Mouse (Mus musculus): Measurements from ENCODE around the gene Olfr38.

Gene Olfr38

DNA sequence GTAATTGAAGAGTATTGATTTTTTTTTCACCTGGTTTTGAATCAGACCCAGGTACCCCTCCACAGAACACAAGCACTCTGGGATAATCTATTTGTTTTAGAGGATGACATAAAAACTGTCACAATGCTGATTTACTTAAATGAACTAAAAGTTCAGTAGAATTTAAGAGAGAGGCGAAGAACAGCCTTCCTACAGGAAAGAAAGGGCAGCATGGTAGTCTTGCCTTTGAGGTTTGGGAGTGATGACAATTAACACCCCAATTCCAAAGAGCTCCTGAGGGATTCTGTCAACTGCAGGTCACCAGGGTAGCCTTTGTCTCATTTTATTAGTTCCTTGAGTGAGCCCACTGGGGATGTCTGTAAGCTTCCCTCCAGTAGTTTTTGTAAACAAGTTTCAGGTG is at the start of gene Olfr38:
Gene Olfr38, plus strand, starts transcription at position 301 of the 400 bp plus-strand sequence.
- no peak for DNase-seq

- peak; percentile 95 for DNase-seq
Observed at GRCm38 (mm10) chr6:42709291-42710211, 46.7 kb upstream of the Olfr38 start, which contains the start of gene Tcaf1. Gene Tcaf1 (minus strand): TSS chr6:42710088.

GRCm38 (mm10) chr6:42714668-42715067 is 41.5 kb upstream of the Olfr38 start:
- no peak for DNase-seq

GRCm38 (mm10) chr6:42717973-42718372 is 38.2 kb upstream of the Olfr38 start:
- no peak for DNase-seq

- DNase-seq, result no peak
Observed at GRCm38 (mm10) chr6:42739071-42739470, 17.1 kb upstream of the Olfr38 start, which contains the start of gene Olfr453. Gene Olfr453 (plus strand): TSS chr6:42739371.

- DNase-seq, result no peak
Observed at GRCm38 (mm10) chr6:42742303-42742702, 13.9 kb upstream of the Olfr38 start.

GRCm38 (mm10) chr6:42747846-42748245 is 8.4 kb upstream of the Olfr38 start:
- no peak for DNase-seq

DNA sequence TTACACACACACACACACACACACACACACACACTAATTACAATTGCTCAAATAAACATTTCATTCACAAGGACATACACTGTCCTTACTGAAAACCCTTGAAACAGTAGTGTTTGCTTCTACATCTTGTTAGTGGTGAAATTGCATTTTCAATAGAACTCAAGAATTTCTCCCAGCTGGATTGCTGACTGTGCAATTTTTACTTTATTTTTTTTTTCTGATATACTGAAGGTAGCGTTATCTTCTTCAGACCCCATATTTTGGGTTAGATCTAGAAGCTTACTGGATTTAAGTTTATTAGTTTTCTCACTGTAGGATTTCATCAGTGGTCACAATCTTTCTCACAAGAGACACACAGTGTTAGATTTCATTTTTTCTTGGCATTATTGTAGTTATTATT is 20.9 kb downstream of the Olfr38 start:
- DNase-seq, result no peak

DNA sequence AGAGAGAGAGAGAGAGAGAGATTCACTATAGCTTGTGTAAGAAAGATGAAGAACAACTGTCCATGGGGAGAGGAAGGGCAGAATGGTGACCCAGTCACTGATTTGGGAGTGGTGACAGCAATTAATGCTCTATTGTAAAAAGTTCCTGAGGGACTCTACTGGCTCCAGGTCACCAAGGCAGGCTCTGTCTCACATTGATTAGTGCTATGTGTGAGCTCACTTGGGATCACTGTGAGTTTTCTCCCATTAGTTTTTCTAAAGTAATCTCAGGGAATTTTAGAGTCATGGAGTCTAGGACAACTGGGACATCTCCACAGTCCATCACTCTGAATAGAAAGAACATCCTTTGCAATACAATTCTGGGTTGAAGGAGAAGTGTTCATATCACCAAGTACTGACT is 28.6 kb downstream of the Olfr38 start, which contains the start of gene Olfr452:
Gene Olfr452, plus strand, starts transcription at position 301 of the 400 bp plus-strand sequence.
- no peak for DNase-seq

DNA sequence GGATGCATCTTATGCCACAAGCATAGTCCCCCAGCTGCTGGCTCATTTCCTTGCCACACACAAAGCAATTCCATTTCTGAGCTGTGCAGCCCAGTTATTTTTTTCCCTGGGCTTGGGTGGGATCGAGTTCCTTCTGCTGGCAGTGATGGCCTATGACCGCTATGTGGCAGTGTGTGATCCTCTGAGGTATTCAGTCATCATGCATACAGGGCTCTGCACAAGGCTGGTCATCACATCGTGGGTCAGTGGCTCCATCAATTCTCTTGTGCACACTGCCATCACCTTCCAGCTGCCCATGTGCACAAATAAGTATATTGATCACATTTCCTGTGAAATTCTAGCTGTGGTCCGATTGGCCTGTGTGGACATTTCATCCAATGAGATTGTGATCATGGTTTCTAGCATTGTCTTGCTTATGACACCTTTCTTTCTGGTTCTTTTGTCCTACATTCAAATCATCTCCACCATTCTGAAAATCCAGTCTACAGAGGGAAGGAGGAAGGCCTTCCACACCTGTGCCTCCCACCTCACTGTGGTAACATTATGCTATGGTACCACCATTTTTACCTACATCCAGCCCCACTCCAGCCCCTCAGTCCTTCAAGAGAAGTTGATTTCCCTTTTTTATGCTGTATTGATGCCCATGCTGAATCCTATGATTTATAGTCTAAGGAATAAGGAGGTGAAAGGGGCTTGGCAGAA is 34.2 kb downstream of the Olfr38 start:
- DNase-seq, result no peak

GRCm38 (mm10) chr6:42790949-42791556 is 34.8 kb downstream of the Olfr38 start:
- DNase-seq, result no peak

GRCm38 (mm10) chr6:42794982-42795381 is 38.8 kb downstream of the Olfr38 start:
- DNase-seq, result no peak

GRCm38 (mm10) chr6:42811639-42812038 is 55.4 kb downstream of the Olfr38 start, which contains the start of gene Olfr450:
Gene Olfr450 (plus strand): TSS chr6:42811939.
- no peak for DNase-seq
